Mouse (Mus musculus): ENCODE data around the gene Pard3. TPM values are rescaled to one million over a fixed set of nuclear protein-coding genes. Genes with fewer than 3 reads are reported as not detected.

Gene Pard3
- total and polyA plus RNA-seq, 2 experiments from 2014 or later, result 11.9 to 29.7 TPM

DNA sequence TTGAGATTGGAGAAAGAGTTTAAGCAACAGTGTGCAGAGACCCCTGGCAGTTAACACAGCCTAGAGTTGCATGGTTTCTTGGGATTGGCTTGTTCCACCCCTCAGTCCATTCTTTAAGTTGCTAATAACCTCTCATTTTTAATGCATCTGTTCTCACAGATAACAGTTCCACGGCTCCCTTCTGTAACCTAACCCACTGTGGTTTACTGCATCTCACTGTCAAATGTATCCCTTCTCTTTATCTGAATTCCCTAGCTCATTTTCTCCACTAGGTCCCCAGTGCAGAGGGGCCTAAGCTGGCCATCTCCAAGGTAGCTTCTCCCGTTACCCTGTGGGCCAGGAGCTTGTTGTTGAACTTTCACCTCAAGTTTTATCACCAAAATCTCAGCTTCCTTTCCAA is 492.1 kb downstream of the Pard3 start:
- H3K4me3 ChIP-seq (ENCODE audit: low read depth, low read length), result no peak overlapping the region
- no peaks in the 10 kb centered on the region for H3K4me1 ChIP-seq (ENCODE audit: insufficient read depth, low read length)
- H3K4me2 ChIP-seq (ENCODE audit: low read depth, low read length, poor library complexity, severe bottlenecking), result no peak overlapping the region
- H3K9ac ChIP-seq (replicated peaks; ENCODE audit: low read length, poor library complexity, severe bottlenecking), result no peak overlapping the region
- ATAC-seq (ENCODE audit: low FRiP score), result no peak
- H3K27me3 ChIP-seq (ENCODE audit: insufficient read depth, low read length), result no peaks in the 10 kb centered on the region
- no peak overlapping the region for H3K27ac ChIP-seq (ENCODE audit: low read depth, low read length)
- no peak for DNase-seq (ENCODE audit: low spot score)
- WGBS, result 65% methylated on average over 2 of the region's 2 CpGs
- no peak for TF ChIP-seq CTCF (IDR thresholded peaks at IDR 0.05)
- H3K36me3 ChIP-seq (ENCODE audit: insufficient read depth, low read length), result no peaks in the 10 kb centered on the region
- H3K9me3 ChIP-seq (ENCODE audit: low read length), result no peaks in the 10 kb centered on the region

DNA sequence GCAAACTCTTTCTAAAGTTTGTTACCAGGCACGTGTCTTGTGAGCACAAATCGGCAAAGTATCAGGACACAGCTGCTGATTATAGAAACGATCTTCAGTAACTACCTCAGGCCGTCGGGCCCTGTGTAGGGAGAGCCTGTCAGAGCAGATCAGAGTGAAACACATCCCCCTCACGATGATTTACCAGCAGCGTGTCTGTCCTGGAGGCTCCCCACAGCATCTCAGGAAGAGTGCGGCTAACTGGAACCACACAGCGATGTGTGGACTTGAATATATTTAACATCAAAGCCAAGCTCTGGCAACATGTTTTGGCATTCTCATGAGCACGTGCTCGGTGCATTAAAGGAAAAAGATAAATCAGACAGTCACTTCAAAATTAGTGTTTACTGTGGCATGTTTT is 493.3 kb downstream of the Pard3 start:
- no peaks in the 10 kb centered on the region for H3K27me3 ChIP-seq (ENCODE audit: insufficient read depth, low read length)
- ATAC-seq (ENCODE audit: low FRiP score), result no peak; the same call in 1 of the 2 replicates
- no peak for DNase-seq (ENCODE audit: low spot score)
- no peaks in the 10 kb centered on the region for H3K4me1 ChIP-seq (ENCODE audit: insufficient read depth, low read length)
- no peak overlapping the region for H3K27ac ChIP-seq (ENCODE audit: low read depth, low read length)
- WGBS, result 16% methylated on average over 11 of the region's 11 CpGs
- H3K4me3 ChIP-seq (ENCODE audit: low read depth, low read length), result no peak overlapping the region
- no peaks in the 10 kb centered on the region for H3K36me3 ChIP-seq (ENCODE audit: insufficient read depth, low read length)
- TF ChIP-seq CTCF (IDR thresholded peaks at IDR 0.05), result no peak
- no peak overlapping the region for H3K4me2 ChIP-seq (ENCODE audit: low read depth, low read length, poor library complexity, severe bottlenecking)
- no peaks in the 10 kb centered on the region for H3K9me3 ChIP-seq (ENCODE audit: low read length)
- H3K9ac ChIP-seq (replicated peaks; ENCODE audit: low read length, poor library complexity, severe bottlenecking), result no peak overlapping the region

DNA sequence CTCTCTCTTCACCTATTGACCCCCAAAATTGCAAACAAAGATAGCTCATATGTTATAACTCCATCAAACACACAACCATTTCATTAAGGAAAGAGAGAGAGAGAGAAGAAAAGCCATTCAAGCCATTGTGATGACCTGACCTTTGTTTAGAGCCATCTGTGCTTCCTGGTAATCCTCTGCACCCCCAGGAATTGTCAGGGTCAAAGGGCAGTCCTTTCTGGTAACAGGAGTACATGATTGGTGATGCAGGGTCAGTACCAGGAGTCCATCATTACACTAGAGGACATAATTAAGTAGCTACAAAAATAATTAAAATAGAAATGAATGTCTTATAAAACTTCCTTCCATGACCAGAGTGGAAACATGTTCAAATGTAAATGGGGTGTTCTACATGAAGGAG is 493.9 kb downstream of the Pard3 start:
- Histone ChIP-seq H3K36me3 (ENCODE audit: insufficient read depth, low read length) (no peaks in the 10 kb centered on the region), H3K4me3 (ENCODE audit: low read depth, low read length) (no peak overlapping the region), H3K4me1 (ENCODE audit: insufficient read depth, low read length) (no peaks in the 10 kb centered on the region), H3K9me3 (ENCODE audit: low read length) (no peaks in the 10 kb centered on the region), H3K27ac (ENCODE audit: low read depth, low read length) (no peak overlapping the region), H3K4me2 (ENCODE audit: low read depth, low read length, poor library complexity, severe bottlenecking) (no peak overlapping the region), H3K27me3 (ENCODE audit: insufficient read depth, low read length) (no peaks in the 10 kb centered on the region), H3K9ac (replicated peaks; ENCODE audit: low read length, poor library complexity, severe bottlenecking) (no peak overlapping the region)
- ATAC-seq (ENCODE audit: low FRiP score), result no peak
- DNase-seq (ENCODE audit: low spot score), result no peak
- no peak for TF ChIP-seq CTCF (IDR thresholded peaks at IDR 0.05)

DNA sequence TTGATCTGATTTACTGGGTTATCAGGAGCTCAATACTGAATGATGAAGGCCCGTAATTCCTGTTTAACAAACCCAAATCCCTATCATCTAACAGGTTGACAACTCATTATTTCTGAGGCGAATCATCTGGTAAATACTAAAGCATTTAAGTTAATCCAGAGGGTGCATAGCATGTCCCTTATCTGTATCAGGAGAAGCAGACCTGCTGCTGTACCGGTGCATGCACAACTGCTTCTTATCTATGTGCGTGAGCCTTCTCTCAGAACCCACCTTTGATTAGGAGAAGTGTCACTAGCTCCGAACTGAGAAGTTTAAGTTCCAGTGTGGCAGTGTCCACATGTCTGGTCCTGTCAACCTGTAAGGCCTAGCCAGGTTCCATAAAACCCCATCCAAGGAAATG is 499.9 kb downstream of the Pard3 start:
- WGBS, result 90% methylated on average over 5 of the region's 5 CpGs
- Histone ChIP-seq H3K36me3 (ENCODE audit: insufficient read depth, low read length) (no peaks in the 10 kb centered on the region), H3K9me3 (ENCODE audit: low read length) (no peaks in the 10 kb centered on the region), H3K4me2 (ENCODE audit: low read depth, low read length, poor library complexity, severe bottlenecking) (no peak overlapping the region), H3K4me1 (ENCODE audit: insufficient read depth, low read length) (no peaks in the 10 kb centered on the region), H3K9ac (replicated peaks; ENCODE audit: low read length, poor library complexity, severe bottlenecking) (no peak overlapping the region), H3K27me3 (ENCODE audit: insufficient read depth, low read length) (no peaks in the 10 kb centered on the region), H3K4me3 (ENCODE audit: low read depth, low read length) (no peak overlapping the region), H3K27ac (ENCODE audit: low read depth, low read length) (no peak overlapping the region)
- ATAC-seq (ENCODE audit: low FRiP score) (no peak), DNase-seq (ENCODE audit: low spot score) (no peak)
- TF ChIP-seq CTCF (IDR thresholded peaks at IDR 0.05), result no peak

DNA sequence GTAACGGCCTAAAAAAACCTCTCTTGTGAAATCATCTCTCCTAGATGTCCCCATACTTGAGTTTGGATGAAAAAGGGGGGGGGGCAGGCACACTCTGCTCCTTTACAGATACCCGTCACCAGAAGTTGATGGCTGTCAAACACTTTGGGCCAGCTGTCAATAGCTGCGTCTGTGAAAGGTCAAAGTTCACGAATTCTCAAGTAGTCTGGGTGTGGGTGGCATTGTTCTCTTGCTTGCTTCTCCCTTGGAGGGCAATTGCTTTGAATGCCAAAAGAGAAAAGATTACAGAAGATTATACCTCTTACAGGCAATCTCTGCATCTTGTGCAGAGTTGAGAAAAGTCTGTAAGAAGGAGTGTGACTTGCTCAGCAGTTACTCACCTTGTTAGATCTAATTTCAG is 500.7 kb downstream of the Pard3 start:
- TF ChIP-seq CTCF (IDR thresholded peaks at IDR 0.05), result no peak

GRCm38 (mm10) chr8:127569212-127569611 is 505.5 kb downstream of the Pard3 start:
- Histone ChIP-seq H3K27me3 (ENCODE audit: insufficient read depth, low read length) (no peaks in the 10 kb centered on the region), H3K4me2 (ENCODE audit: low read depth, low read length, poor library complexity, severe bottlenecking) (no peak overlapping the region), H3K9ac (replicated peaks; ENCODE audit: low read length, poor library complexity, severe bottlenecking) (no peak overlapping the region), H3K9me3 (ENCODE audit: low read length) (no peaks in the 10 kb centered on the region), H3K27ac (ENCODE audit: low read depth, low read length) (no peak overlapping the region), H3K36me3 (ENCODE audit: insufficient read depth, low read length) (no peaks in the 10 kb centered on the region), H3K4me3 (ENCODE audit: low read depth, low read length) (no peak overlapping the region), H3K4me1 (ENCODE audit: insufficient read depth, low read length) (no peaks in the 10 kb centered on the region)
- WGBS, result 88% methylated on average over 5 of the region's 5 CpGs
- TF ChIP-seq CTCF (IDR thresholded peaks at IDR 0.05), result no peak
- no peak for DNase-seq (ENCODE audit: low spot score)
- ATAC-seq (ENCODE audit: low FRiP score), result no peak

More for the DNA sequence above, 500.7 kb downstream of the Pard3 start:
- Histone ChIP-seq H3K27me3 (ENCODE audit: insufficient read depth, low read length) (no peaks in the 10 kb centered on the region), H3K36me3 (ENCODE audit: insufficient read depth, low read length) (no peaks in the 10 kb centered on the region), H3K9ac (replicated peaks; ENCODE audit: low read length, poor library complexity, severe bottlenecking) (no peak overlapping the region), H3K9me3 (ENCODE audit: low read length) (no peaks in the 10 kb centered on the region), H3K4me2 (ENCODE audit: low read depth, low read length, poor library complexity, severe bottlenecking) (no peak overlapping the region), H3K27ac (ENCODE audit: low read depth, low read length) (no peak overlapping the region), H3K4me3 (ENCODE audit: low read depth, low read length) (no peak overlapping the region), H3K4me1 (ENCODE audit: insufficient read depth, low read length) (no peaks in the 10 kb centered on the region)
- no peak for DNase-seq (ENCODE audit: low spot score)
- no peak for ATAC-seq (ENCODE audit: low FRiP score)
- WGBS, result 36% methylated on average over 4 of the region's 4 CpGs

All from midbrain, postnatal 0 days (tissue).